Mouse (Mus musculus) right cerebral cortex, postnatal 4 days (tissue): ENCODE results near the gene Rimklb.
"Not testable (repeated sequence)": the region's sequence is repeated elsewhere in the genome, so short reads cannot be mapped to it uniquely, and the experiment has no call there.

ENCODE experiments used
- DNase-seq: peaks from one replicate; pipeline ENCODE4 v3.0.0-alpha.2; 2022

The Rimklb gene

GRCm38 (mm10) chr6:122495082-122495881, 3.3 kb downstream of the Rimklb start:
- DNase-seq = peak; percentile 47

GRCm38 (mm10) chr6:122493799-122494472, 4.6 kb downstream of the Rimklb start:
- no peak for DNase-seq

- no peak for DNase-seq
Observed at GRCm38 (mm10) chr6:122492479-122492878, 6.1 kb downstream of the Rimklb start.

GRCm38 (mm10) chr6:122491557-122491956, 7.0 kb downstream of the Rimklb start:
- peak; percentile 63 for DNase-seq

GRCm38 (mm10) chr6:122490929-122491512, 7.5 kb downstream of the Rimklb start:
- no peak for DNase-seq

GRCm38 (mm10) chr6:122486297-122487117, 12.1 kb downstream of the Rimklb start:
- DNase-seq = peak; percentile 92

GRCm38 (mm10) chr6:122485401-122486296, 12.9 kb downstream of the Rimklb start:
- DNase-seq = peak; percentile 67

DNA sequence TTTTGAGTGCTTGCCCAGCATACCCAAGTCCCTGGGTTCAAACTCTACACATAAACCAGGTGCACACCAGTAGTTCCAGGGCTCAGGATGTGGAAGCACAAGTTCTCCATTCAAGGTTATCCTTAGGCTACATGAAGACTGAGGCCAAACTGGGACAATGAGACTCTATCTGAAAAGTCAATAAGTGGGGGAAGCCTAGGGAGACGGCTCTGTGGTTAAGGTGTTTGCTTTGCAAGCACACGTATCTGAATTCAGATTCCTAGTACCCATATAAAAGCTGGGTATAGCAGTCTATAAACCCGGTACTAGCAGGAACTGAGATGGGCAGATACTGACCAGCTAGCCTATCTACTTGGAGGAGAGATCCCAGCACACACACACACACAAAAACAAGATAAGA, 20.5 kb downstream of the Rimklb start:
- DNase-seq = no peak

DNA sequence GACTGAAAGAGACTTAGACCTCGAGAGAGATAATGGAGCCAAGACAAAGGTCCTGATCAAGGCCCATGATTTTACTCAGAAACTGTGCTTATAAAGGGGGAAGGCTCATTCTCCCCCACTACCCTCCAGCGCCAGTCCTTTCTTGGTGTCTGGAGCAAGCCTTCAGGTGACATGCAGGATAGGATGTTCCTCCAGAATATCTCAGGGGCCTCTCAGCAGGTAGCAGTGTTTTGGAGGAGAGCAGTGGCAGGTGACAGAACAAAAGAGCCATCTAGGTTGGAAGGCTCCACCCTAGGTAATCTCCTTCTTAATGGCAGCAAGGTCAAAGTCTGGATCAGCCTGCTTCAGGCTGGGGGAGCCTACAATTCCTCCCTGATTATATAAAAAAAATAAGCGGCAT, 27.1 kb downstream of the Rimklb start:
- DNase-seq = not testable (repeated sequence)

- no peak for DNase-seq
Observed at GRCm38 (mm10) chr6:122470240-122470639, 28.3 kb downstream of the Rimklb start.

DNA sequence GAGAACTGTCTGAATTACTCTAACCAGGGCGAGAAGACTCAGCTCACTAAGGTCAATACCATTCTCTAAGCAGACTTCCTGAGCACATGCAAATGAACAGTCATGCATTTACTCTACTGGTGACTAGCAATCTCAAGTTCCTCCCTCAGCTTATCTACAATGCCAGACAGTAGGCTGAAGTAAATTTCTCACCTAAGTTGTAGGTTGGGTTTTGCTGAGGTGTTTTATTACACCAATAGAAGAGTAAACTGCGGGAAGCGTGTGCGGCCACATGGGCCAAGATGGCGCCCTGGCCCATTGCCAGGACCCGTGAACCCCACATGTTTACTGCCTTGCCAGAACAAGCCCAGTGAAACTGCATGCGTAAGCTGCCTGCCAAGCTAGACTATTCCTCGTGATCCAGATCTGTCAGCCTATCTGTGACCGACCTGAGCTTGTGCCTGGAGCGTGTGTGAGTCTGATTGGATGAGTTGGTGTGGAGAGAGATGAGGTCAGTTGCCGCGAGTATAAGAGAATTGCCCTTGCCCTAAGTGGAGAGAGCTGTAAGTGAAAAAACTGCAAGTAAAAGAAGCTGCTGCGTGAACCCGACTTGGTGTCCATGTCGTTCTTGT, 29.4 kb downstream of the Rimklb start:
- no peak for DNase-seq

- DNase-seq = no peak
Observed at GRCm38 (mm10) chr6:122466092-122466713, 32.4 kb downstream of the Rimklb start.

DNA sequence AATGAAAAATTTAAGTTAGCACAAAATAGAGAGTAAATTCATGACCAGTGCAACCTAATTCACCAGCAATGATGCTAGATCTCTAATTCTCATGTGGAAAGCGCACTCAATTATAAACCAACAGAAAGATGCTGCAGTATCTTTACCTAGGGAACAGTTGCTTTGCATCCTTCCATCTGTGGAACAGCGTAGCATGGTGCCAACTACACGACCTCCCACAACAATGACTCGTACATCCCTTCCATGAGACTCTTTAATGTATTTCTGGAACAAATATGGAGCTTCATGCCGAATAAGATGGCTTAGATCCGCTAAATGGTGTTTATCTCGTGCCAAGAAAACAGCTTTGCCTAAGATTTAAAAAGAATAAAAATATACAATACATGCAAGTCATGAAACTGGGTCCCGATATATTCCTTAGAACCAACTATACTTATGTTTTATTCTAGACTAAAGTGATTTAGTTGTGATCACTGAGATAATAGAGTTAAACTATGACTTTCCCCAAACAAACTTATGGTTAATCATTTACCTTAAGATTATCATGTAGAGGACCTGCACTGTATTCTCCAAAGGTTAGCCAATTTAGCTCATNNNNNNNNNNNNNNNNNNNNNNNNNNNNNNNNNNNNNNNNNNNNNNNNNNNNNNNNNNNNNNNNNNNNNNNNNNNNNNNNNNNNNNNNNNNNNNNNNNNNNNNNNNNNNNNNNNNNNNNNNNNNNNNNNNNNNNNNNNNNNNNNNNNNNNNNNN, 39.4 kb downstream of the Rimklb start:
- no peak for DNase-seq

DNA sequence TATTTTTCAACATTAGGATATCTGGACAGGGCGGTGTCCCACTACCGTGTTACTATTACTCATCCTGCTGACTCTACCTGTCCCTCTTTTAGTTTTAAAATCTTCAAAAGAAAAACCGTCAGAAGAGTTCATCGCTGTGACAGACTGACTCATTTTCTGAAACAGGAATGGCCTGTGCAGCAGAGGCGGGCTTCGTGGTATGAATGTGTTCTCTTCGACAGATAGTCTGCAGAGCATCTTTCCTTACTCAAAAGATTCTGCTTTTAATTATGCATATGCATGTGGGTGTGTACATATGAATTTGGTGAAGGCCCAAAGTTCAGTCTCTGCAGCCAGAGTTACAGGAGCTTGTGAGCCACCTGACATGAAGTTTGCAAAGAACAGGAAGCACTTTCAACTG, 50.7 kb downstream of the Rimklb start:
- DNase-seq = no peak

DNA sequence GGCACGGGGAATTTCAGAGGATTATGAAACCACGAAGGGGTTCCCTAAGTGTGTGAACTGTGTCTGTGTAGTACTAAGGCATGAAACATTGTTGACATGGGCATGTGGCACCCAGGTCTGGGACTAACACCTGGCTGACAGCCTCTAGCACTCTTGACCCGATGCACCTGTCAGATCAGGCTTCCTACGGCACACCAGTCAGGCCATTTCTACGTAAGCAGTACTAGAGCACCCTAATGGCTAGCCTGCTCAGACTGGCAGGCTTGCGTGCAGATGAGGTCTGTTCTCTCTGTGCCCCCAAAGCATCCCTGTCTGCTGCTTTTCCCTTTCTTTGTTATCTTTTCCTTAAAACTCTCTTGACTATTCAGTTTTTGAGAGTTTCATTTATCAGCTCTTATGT, 53.3 kb downstream of the Rimklb start:
- DNase-seq = no peak

DNA sequence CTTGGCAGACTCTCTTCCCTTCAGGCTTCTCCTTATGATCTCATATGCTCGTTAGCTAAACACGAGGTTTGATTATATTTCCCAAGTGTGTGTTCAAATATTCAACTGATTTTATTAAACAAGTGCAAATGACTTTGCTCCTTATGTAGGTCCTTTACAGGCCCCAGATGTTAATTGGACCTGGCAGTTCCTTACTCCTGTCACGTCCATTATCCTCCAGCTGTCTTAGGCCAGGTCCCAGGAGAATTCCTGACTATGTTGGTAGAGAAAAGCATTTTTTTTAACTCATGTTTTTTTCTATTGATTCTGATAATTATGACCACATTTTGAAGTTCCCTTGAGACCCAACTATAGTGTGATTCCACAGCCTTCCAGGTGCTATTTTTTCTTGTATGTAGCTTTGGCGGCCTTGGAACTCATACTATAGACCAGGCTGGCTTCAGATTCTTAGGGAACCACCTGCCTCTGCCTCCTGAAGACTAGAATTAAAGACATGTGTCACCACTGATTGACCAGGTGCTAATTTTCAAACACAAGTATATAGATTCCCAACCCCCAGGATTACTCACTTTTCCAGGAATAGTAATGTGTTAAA, 57.8 kb downstream of the Rimklb start:
- DNase-seq = no peak

DNA sequence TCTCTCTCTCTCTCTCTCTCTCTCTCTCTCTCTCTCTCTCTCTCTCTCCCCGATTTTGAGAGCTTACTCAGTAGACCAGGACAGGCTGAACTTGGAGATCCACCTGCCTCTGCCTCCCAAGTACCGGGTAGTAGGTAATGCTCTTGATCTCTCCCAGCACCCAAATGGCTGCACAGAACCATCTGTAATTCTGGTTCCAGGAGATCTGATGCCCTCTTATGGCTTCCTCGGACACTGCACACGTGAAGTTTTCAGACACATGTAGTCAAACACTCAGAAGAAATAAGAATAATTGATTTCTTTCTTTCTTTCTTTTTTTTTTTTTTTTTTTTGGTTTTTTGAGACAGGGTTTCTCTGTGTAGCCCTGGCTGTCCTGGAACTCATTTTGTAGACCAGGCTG, 59.3 kb downstream of the Rimklb start:
- DNase-seq = no peak

GRCm38 (mm10) chr6:122435270-122435669, 63.3 kb downstream of the Rimklb start:
- no peak for DNase-seq

- DNase-seq = no peak
Observed at GRCm38 (mm10) chr6:122427456-122427855, 71.1 kb downstream of the Rimklb start.

DNA sequence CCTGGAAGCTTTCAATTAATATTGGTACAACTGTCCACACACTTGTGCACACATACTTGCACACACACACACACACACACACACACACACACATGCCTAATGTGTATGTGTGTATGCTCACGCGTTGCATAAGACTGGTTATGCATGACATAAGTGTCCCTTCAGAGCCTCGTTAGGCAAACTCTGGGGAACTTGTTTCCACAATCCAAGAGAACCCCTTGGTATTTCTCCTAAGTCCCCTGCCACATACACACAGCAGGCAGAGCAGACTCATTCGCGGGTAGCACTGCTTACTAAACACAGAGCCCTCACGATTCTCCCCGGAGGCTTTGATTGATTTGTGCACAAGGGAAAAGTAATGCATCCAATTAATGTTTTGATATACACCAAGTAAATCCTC, 81.5 kb downstream of the Rimklb start:
- DNase-seq = no peak
